Mouse (Mus musculus) neural tube, embryonic 13.5 days (tissue): ENCODE measurements at regions not wholly inside any gene's neighbourhood (a gene's known extent, or its start where the extent isn't known, plus 50 kb on each side); places are given as distances from the start of the nearest gene placed in this dataset.
A peak's percentile ranks its signal among the peaks of the same experiment; 100 is the strongest.

Experiments
- ATAC-seq: fragments of 200-750 bp; cut with Nextera tagmentation; 2 replicates; pipeline ENCODE4 v1.8.0; 2017; ENCODE audit warnings: low read depth, mild to moderate bottlenecking, moderate TSS enrichment, moderate library complexity
- H3K27ac ChIP-seq: fragments of 300-500 bp; sonication (generic); replicated peaks from 2 replicates; pipeline ENCODE4 v1.5.1; 2015; ENCODE audit warnings: moderate library complexity, mild to moderate bottlenecking, inconsistent platforms
- H3K27me3 ChIP-seq: fragments of 300-500 bp; sonication (generic); 2 replicates; pipeline ENCODE4 v1.6.1; 2015; ENCODE audit warnings: mild to moderate bottlenecking, inconsistent platforms
- H3K36me3 ChIP-seq: fragments of 300-500 bp; sonication (generic); 2 replicates; pipeline ENCODE4 v1.6.1; 2015; ENCODE audit warnings: mild to moderate bottlenecking, inconsistent platforms
- H3K4me1 ChIP-seq: fragments of 300-500 bp; sonication (generic); replicated peaks from 2 replicates; pipeline ENCODE4 v1.6.1; 2015; ENCODE audit warnings: inconsistent platforms
- H3K4me2 ChIP-seq: fragments of 300-500 bp; sonication (generic); 2 replicates; pipeline ENCODE4 v1.6.1; 2015; ENCODE audit warnings: inconsistent platforms, mild to moderate bottlenecking, moderate library complexity
- H3K4me3 ChIP-seq: fragments of 300-500 bp; sonication (generic); 2 replicates; pipeline ENCODE4 v1.5.1; 2015; ENCODE audit warnings: mild to moderate bottlenecking, inconsistent platforms
- H3K9ac ChIP-seq: fragments of 300-500 bp; sonication (generic); 2 replicates; pipeline ENCODE4 v1.6.1; 2015; ENCODE audit warnings: moderate library complexity, mild to moderate bottlenecking, inconsistent platforms
- H3K9me3 ChIP-seq: fragments of 300-500 bp; sonication (generic); 2 replicates; pipeline ENCODE4 v1.6.1; 2016; ENCODE audit warnings: inconsistent platforms
- WGBS: fragments of 180-500 bp; shearing (Covaris S2); methylation state at CpG from one replicate; pipeline ENCODE4 v1.1.7; 2015; 5-methylcytosine and 5-hydroxymethylcytosine counted together

- 11% methylated on average over 8 of the region's 8 CpGs for WGBS
- H3K9ac ChIP-seq: no peak overlapping the region
Measured at GRCm38 (mm10) chr10:44752719-44753390, 224.6 kb upstream of the Prdm1 start.

GRCm38 (mm10) chr10:44751061-44751460 is 222.8 kb upstream of the Prdm1 start:
- Histone ChIP-seq H3K27ac (no peak overlapping the region), H3K36me3 (no peaks in the 10 kb centered on the region), H3K4me1 (peaks cover 20% of the 10 kb centered on the region; the same call in 1 of the 2 replicates), H3K9ac (no peak overlapping the region), H3K27me3 (no peaks in the 10 kb centered on the region), H3K4me2 (no peak overlapping the region), H3K4me3 (no peak overlapping the region), H3K9me3 (no peaks in the 10 kb centered on the region)
- ATAC-seq: no peak
- 76% methylated on average over 6 of the region's 6 CpGs for WGBS

More at GRCm38 (mm10) chr10:44752719-44753390, 224.6 kb upstream of the Prdm1 start:
- Histone ChIP-seq H3K4me1 (peaks cover 20% of the 10 kb centered on the region; the same call in 1 of the 2 replicates), H3K4me2 (no peak overlapping the region), H3K4me3 (no peak overlapping the region), H3K36me3 (no peaks in the 10 kb centered on the region), H3K9me3 (no peaks in the 10 kb centered on the region), H3K27me3 (no peaks in the 10 kb centered on the region), H3K27ac (no peak overlapping the region)
- ATAC-seq: peak; percentile 65

- Histone ChIP-seq H3K27me3 (no peaks in the 10 kb centered on the region), H3K9ac (no peak overlapping the region), H3K9me3 (no peaks in the 10 kb centered on the region), H3K36me3 (no peaks in the 10 kb centered on the region), H3K27ac (no peak overlapping the region), H3K4me1 (peaks cover 9% of the 10 kb centered on the region; the same call in 1 of the 2 replicates), H3K4me3 (no peak overlapping the region), H3K4me2 (no peak overlapping the region)
- no peak for ATAC-seq
- 76% methylated on average over 4 of the region's 4 CpGs for WGBS
Measured at GRCm38 (mm10) chr10:44749206-44749605, 220.9 kb upstream of the Prdm1 start.

- no peaks in the 10 kb centered on the region for H3K9me3 ChIP-seq
- WGBS: 71% methylated on average over 3 of the region's 3 CpGs
- H3K4me1 ChIP-seq: 0 out of 2 replicates have a peak, but pooled peaks cover under 1% of the 10 kb centered on the region
- no peak overlapping the region for H3K4me3 ChIP-seq
- no peaks in the 10 kb centered on the region for H3K36me3 ChIP-seq
- no peak overlapping the region for H3K9ac ChIP-seq
- no peaks in the 10 kb centered on the region for H3K27me3 ChIP-seq
- no peak overlapping the region for H3K4me2 ChIP-seq
- ATAC-seq: no peak
- H3K27ac ChIP-seq: no peak overlapping the region
Measured at GRCm38 (mm10) chr10:44747419-44747818, 219.1 kb upstream of the Prdm1 start.

GRCm38 (mm10) chr10:44744221-44744620 is 215.9 kb upstream of the Prdm1 start:
- H3K9me3 ChIP-seq: no peaks in the 10 kb centered on the region
- no peak for ATAC-seq
- no peaks in the 10 kb centered on the region for H3K36me3 ChIP-seq
- H3K27ac ChIP-seq: no peak overlapping the region
- WGBS: 77% methylated on average over 2 of the region's 2 CpGs
- H3K4me3 ChIP-seq: no peak overlapping the region
- H3K27me3 ChIP-seq: no peaks in the 10 kb centered on the region
- H3K4me1 ChIP-seq: no peaks in the 10 kb centered on the region
- no peak overlapping the region for H3K9ac ChIP-seq
- H3K4me2 ChIP-seq: no peak overlapping the region

- no peaks in the 10 kb centered on the region for H3K36me3 ChIP-seq
- WGBS: 92% methylated on average over 5 of the region's 5 CpGs
- H3K4me1 ChIP-seq: no peaks in the 10 kb centered on the region
Measured at GRCm38 (mm10) chr10:44733641-44734040, 205.3 kb upstream of the Prdm1 start.

GRCm38 (mm10) chr10:44730721-44731120 is 202.4 kb upstream of the Prdm1 start:
- H3K27ac ChIP-seq: no peak overlapping the region
- no peaks in the 10 kb centered on the region for H3K27me3 ChIP-seq
- H3K36me3 ChIP-seq: no peaks in the 10 kb centered on the region
- no peak overlapping the region for H3K4me3 ChIP-seq
- no peaks in the 10 kb centered on the region for H3K9me3 ChIP-seq
- WGBS: 93% methylated on average over 8 of the region's 8 CpGs
- H3K9ac ChIP-seq: no peak overlapping the region
- no peak overlapping the region for H3K4me2 ChIP-seq
- no peak for ATAC-seq
- H3K4me1 ChIP-seq: no peaks in the 10 kb centered on the region

More at GRCm38 (mm10) chr10:44733641-44734040, 205.3 kb upstream of the Prdm1 start:
- Histone ChIP-seq H3K27ac (no peak overlapping the region), H3K4me3 (no peak overlapping the region), H3K4me2 (no peak overlapping the region), H3K27me3 (no peaks in the 10 kb centered on the region), H3K9me3 (no peaks in the 10 kb centered on the region), H3K9ac (no peak overlapping the region)
- no peak for ATAC-seq

GRCm38 (mm10) chr10:44728963-44729362 is 200.7 kb upstream of the Prdm1 start:
- Histone ChIP-seq H3K4me2 (no peak overlapping the region), H3K9me3 (no peaks in the 10 kb centered on the region), H3K27ac (no peak overlapping the region), H3K9ac (no peak overlapping the region), H3K36me3 (no peaks in the 10 kb centered on the region), H3K4me3 (no peak overlapping the region), H3K4me1 (no peaks in the 10 kb centered on the region), H3K27me3 (no peaks in the 10 kb centered on the region)
- ATAC-seq: no peak
- 93% methylated on average over 4 of the region's 4 CpGs for WGBS

- H3K27ac ChIP-seq: no peak overlapping the region
- no peaks in the 10 kb centered on the region for H3K4me1 ChIP-seq
- WGBS: 77% methylated on average over 3 of the region's 3 CpGs
- H3K27me3 ChIP-seq: no peaks in the 10 kb centered on the region
- H3K36me3 ChIP-seq: no peaks in the 10 kb centered on the region
- H3K9ac ChIP-seq: no peak overlapping the region
- ATAC-seq: no peak
- H3K9me3 ChIP-seq: no peaks in the 10 kb centered on the region
- no peak overlapping the region for H3K4me2 ChIP-seq
- no peak overlapping the region for H3K4me3 ChIP-seq
Measured at GRCm38 (mm10) chr10:44724575-44724974, 196.3 kb upstream of the Prdm1 start.

- no peak overlapping the region for H3K9ac ChIP-seq
- no peak overlapping the region for H3K4me3 ChIP-seq
- no peak overlapping the region for H3K27ac ChIP-seq
- no peak for ATAC-seq
- WGBS: 73% methylated on average over 1 of the region's 1 CpGs
- no peaks in the 10 kb centered on the region for H3K27me3 ChIP-seq
- H3K4me2 ChIP-seq: no peak overlapping the region
- no peaks in the 10 kb centered on the region for H3K4me1 ChIP-seq
- no peaks in the 10 kb centered on the region for H3K36me3 ChIP-seq
- no peaks in the 10 kb centered on the region for H3K9me3 ChIP-seq
Measured at GRCm38 (mm10) chr10:44723845-44724244, 195.5 kb upstream of the Prdm1 start.

GRCm38 (mm10) chr10:44723321-44723720 is 195.0 kb upstream of the Prdm1 start:
- Histone ChIP-seq H3K27me3 (no peaks in the 10 kb centered on the region), H3K4me1 (no peaks in the 10 kb centered on the region), H3K4me3 (no peak overlapping the region), H3K36me3 (no peaks in the 10 kb centered on the region), H3K9me3 (no peaks in the 10 kb centered on the region), H3K4me2 (no peak overlapping the region), H3K27ac (no peak overlapping the region), H3K9ac (no peak overlapping the region)
- ATAC-seq: no peak
- WGBS: 83% methylated on average over 5 of the region's 5 CpGs

GRCm38 (mm10) chr10:44721670-44722069 is 193.4 kb upstream of the Prdm1 start:
- H3K27me3 ChIP-seq: no peaks in the 10 kb centered on the region
- no peak overlapping the region for H3K4me2 ChIP-seq
- ATAC-seq: no peak
- WGBS: 89% methylated on average over 10 of the region's 10 CpGs
- H3K4me1 ChIP-seq: no peaks in the 10 kb centered on the region
- no peaks in the 10 kb centered on the region for H3K36me3 ChIP-seq
- H3K4me3 ChIP-seq: no peak overlapping the region
- H3K9me3 ChIP-seq: no peaks in the 10 kb centered on the region
- no peak overlapping the region for H3K27ac ChIP-seq
- H3K9ac ChIP-seq: no peak overlapping the region

GRCm38 (mm10) chr10:44716612-44717011 is 188.3 kb upstream of the Prdm1 start:
- Histone ChIP-seq H3K27ac (no peak overlapping the region), H3K27me3 (no peaks in the 10 kb centered on the region), H3K9me3 (no peaks in the 10 kb centered on the region), H3K9ac (no peak overlapping the region), H3K4me2 (no peak overlapping the region), H3K4me3 (no peak overlapping the region), H3K4me1 (no peaks in the 10 kb centered on the region), H3K36me3 (no peaks in the 10 kb centered on the region)
- ATAC-seq: no peak
- WGBS: 24% methylated on average over 5 of the region's 5 CpGs
